Mouse (Mus musculus) midbrain, postnatal 0 days (tissue): ENCODE results near the gene Syngr1. TPM values are rescaled to one million over a fixed set of nuclear protein-coding genes. Genes with fewer than 3 reads are reported as not detected.

Experiments used
- ATAC-seq: fragments of 200-750 bp; cut with Nextera tagmentation; 2 replicates; pipeline ENCODE4 v1.8.0; 2017; ENCODE audit warnings: moderate number of reproducible peaks, mild to moderate bottlenecking, moderate TSS enrichment, moderate library complexity; ENCODE audit not compliant: low FRiP score
- DNase-seq: peaks from one replicate; pipeline ENCODE4 v3.0.0-alpha.2; 2015; ENCODE audit warnings: low spot score
- H3K27ac ChIP-seq: fragments of 300-500 bp; sonication (generic); 2 replicates; pipeline ENCODE4 v1.5.1; 2014; ENCODE audit warnings: low read depth, mild to moderate bottlenecking, low read length, mixed read lengths
- H3K27me3 ChIP-seq: fragments of 300-500 bp; sonication (generic); 2 replicates; pipeline ENCODE4 v1.6.1; 2014; ENCODE audit warnings: low read length, control low read depth, mixed read lengths; ENCODE audit not compliant: insufficient read depth
- H3K36me3 ChIP-seq: fragments of 300-500 bp; sonication (generic); 2 replicates; pipeline ENCODE4 v1.6.1; 2014; ENCODE audit warnings: low read length, control low read depth, mixed read lengths; ENCODE audit not compliant: insufficient read depth
- H3K4me1 ChIP-seq: fragments of 300-500 bp; sonication (generic); 2 replicates; pipeline ENCODE4 v1.6.1; 2014; ENCODE audit warnings: mild to moderate bottlenecking, control low read depth, antibody characterized with exemption, low read length, mixed read lengths; ENCODE audit not compliant: insufficient read depth
- H3K4me2 ChIP-seq: fragments of 300-500 bp; sonication (generic); 2 replicates; pipeline ENCODE4 v1.6.1; 2014; ENCODE audit warnings: low read depth, mild to moderate bottlenecking, low read length, mixed read lengths; ENCODE audit not compliant: poor library complexity, severe bottlenecking
- H3K4me3 ChIP-seq: fragments of 300-500 bp; sonication (generic); 2 replicates; pipeline ENCODE4 v1.5.1; 2014; ENCODE audit warnings: low read depth, mild to moderate bottlenecking, low read length, moderate library complexity
- H3K9ac ChIP-seq: fragments of 300-500 bp; sonication (generic); replicated peaks from 2 replicates; pipeline ENCODE4 v1.6.1; 2014; ENCODE audit warnings: mild to moderate bottlenecking, low read length, moderate library complexity, mixed read lengths; ENCODE audit not compliant: poor library complexity, severe bottlenecking
- H3K9me3 ChIP-seq: fragments of 300-500 bp; sonication (generic); 2 replicates; pipeline ENCODE4 v1.6.1; 2016; ENCODE audit warnings: low read length, control low read depth
- CTCF ChIP-seq: IDR thresholded peaks from 2 replicates; pipeline ENCODE4 v1.5.1; 2016; ENCODE audit warnings: antibody characterized with exemption, mild to moderate bottlenecking
- WGBS: fragments of 180-500 bp; shearing (Covaris S2); extraction: QIAGEN DNeasy Blood & Tissue Kit; methylation state at CpG from one replicate; pipeline ENCODE4 v1.1.7; 2014; 5-methylcytosine and 5-hydroxymethylcytosine counted together
- polyA plus RNA-seq: library from polyadenylated mRNA; unstranded; fragments of >200 nt; fragmentation: Nextera tagmentation; extraction: Ambion mirVana; gene quantifications from 2 replicates; pipeline ENCODE4 v1.2.1, GENCODE M21; 2015
- total RNA-seq: library from RNA; depleted of rRNA; stranded (reverse); fragments of >200 nt; gene quantifications from 2 replicates; pipeline ENCODE4 v1.2.3, GENCODE M21; 2014

The Syngr1 gene
- total and polyA plus RNA-seq, 2 experiments from 2014 or later, result 81.5 to 220 TPM

- ATAC-seq (no peak), DNase-seq (no peak)
- Histone ChIP-seq H3K27me3 (no peaks in the 10 kb centered on the region), H3K36me3 (peaks cover 58% of the 10 kb centered on the region), H3K4me1 (no peaks in the 10 kb centered on the region), H3K4me3 (no peak overlapping the region), H3K27ac (no peak overlapping the region), H3K9ac (no peak overlapping the region), H3K4me2 (no peak overlapping the region), H3K9me3 (no peaks in the 10 kb centered on the region)
- 89% methylated on average over 10 of the region's 10 CpGs for WGBS
- no peak for TF ChIP-seq CTCF
Observed at GRCm38 (mm10) chr15:80152663-80153062, 61.5 kb downstream of the Syngr1 start.

- peaks cover 63% of the 10 kb centered on the region for H3K36me3 ChIP-seq
- no peak for TF ChIP-seq CTCF
Observed at GRCm38 (mm10) chr15:80153757-80154156, 62.6 kb downstream of the Syngr1 start.

DNA sequence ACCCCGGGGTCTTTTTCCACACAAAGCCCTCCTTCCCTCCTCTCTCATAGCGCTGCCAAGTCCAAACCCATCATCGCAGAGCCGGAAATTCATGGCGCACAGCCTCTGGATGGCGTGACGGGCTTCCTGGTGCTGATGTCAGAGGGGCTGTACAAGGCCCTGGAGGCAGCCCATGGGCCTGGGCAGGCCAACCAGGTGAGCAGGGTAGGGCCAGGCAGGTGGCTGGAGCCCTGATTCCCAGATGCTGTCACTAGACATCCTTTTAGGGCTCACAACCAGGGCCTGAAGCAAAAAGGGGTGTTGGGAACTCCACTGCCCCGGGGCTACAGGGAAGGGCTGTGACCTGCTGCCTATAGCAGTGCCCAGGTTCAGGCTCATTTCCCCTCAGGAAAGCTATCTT is 64.6 kb downstream of the Syngr1 start:
- no peak for ATAC-seq
- H3K27me3 ChIP-seq, result no peaks in the 10 kb centered on the region
- H3K27ac ChIP-seq, result no peak overlapping the region
- H3K36me3 ChIP-seq, result peaks cover 72% of the 10 kb centered on the region
- H3K4me2 ChIP-seq, result no peak overlapping the region
- H3K9ac ChIP-seq, result no peak overlapping the region
- no peaks in the 10 kb centered on the region for H3K4me1 ChIP-seq
- 94% methylated on average over 8 of the region's 8 CpGs for WGBS
- TF ChIP-seq CTCF, result no peak
- no peak overlapping the region for H3K4me3 ChIP-seq
- H3K9me3 ChIP-seq, result no peaks in the 10 kb centered on the region
- DNase-seq, result no peak

More at GRCm38 (mm10) chr15:80153757-80154156, 62.6 kb downstream of the Syngr1 start:
- Histone ChIP-seq H3K4me3 (no peak overlapping the region), H3K4me1 (no peaks in the 10 kb centered on the region), H3K27ac (no peak overlapping the region), H3K9ac (no peak overlapping the region), H3K9me3 (no peaks in the 10 kb centered on the region), H3K27me3 (no peaks in the 10 kb centered on the region), H3K4me2 (no peak overlapping the region)
- no peak for DNase-seq
- ATAC-seq, result no peak
- 84% methylated on average over 11 of the region's 11 CpGs for WGBS

DNA sequence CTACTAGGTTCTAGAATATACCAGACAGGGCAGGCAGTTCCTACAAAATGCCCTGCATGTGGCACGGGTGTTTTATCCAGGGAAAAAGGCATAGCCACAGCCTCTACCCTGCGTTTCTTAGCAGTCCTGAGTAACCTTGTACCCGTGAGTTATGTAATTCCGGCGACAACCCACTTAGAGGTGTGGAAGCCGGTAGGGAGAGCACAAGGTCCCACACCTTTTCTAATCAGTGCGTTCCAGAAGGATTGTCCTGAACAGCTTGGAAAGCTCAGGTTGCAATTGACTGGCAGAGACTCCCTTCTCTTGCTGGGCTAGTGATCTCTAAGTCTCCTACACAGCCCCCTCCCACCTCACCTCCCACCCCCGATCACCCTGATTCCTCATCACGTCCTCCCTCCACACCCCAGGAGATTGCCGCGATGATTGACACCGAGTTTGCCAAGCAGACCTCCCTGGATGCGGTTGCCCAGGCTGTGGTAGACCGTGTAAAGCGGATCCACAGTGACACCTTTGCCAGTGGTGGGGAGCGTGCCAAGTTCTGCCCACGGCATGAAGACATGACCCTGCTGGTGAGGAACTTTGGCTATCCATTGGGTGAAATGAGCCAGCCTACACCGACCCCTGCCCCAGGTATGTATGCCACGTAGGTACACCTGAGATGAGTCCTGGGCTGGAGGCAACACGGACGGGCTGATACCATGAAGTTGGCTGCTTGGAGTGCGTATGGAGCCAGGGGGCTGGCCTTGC is 66.2 kb downstream of the Syngr1 start:
- no peak for TF ChIP-seq CTCF
- WGBS, result 95% methylated on average over 22 of the region's 22 CpGs
- no peaks in the 10 kb centered on the region for H3K27me3 ChIP-seq

DNA sequence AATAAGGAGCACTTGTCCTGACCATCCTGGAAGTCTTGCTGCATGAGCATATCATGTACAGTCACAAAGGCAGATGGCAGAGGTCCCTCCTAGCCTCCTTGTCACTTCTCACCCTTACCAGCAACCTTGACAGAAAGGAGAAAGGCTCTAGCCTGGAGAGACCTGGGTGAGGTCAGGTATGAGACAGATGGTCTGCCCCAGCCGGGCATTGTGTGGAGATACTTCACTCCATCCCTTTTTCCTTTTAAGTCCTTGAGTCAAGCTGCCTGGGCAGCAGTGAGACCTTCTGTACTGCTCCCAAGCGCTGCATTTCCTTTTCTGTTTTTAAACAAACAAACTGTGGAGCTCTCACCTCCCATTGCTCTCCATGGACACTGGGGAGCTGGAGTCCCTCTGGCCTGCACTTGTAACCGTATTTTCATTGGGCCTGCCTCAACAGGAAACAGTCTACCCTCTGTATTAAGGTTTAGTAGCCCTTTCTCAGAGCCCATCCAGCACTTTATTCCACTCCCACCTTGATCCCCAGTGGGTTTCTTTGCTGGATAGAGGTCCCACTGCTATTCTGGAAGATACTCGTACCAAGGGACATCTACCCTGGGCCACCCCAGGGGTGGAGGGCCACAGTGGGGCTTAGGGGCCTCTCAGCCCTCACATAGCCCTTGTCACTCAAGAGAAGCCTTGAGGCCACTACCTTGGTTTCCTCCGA is 67.0 kb downstream of the Syngr1 start:
- DNase-seq (no peak), ATAC-seq (no peak)
- H3K27me3 ChIP-seq, result no peaks in the 10 kb centered on the region
- H3K27ac ChIP-seq, result 0 out of 2 replicates have a peak overlapping the region, but pooled peaks have one; percentile 26
- peak overlapping the region; percentile 24; the same call in 1 of the 2 replicates for H3K9ac ChIP-seq
- H3K36me3 ChIP-seq, result peaks cover 77% of the 10 kb centered on the region
- H3K4me2 ChIP-seq, result no peak overlapping the region
- H3K4me3 ChIP-seq, result no peak overlapping the region
- no peaks in the 10 kb centered on the region for H3K4me1 ChIP-seq
- no peak for TF ChIP-seq CTCF
- no peaks in the 10 kb centered on the region for H3K9me3 ChIP-seq
- WGBS, result 80% methylated on average over 5 of the region's 5 CpGs

More for the DNA sequence above, 66.2 kb downstream of the Syngr1 start:
- no peak overlapping the region for H3K9ac ChIP-seq
- H3K27ac ChIP-seq, result no peak overlapping the region
- H3K36me3 ChIP-seq, result peaks cover 83% of the 10 kb centered on the region
- DNase-seq (no peak), ATAC-seq (no peak)
- no peak overlapping the region for H3K4me2 ChIP-seq
- H3K4me1 ChIP-seq, result no peaks in the 10 kb centered on the region
- no peaks in the 10 kb centered on the region for H3K9me3 ChIP-seq
- no peak overlapping the region for H3K4me3 ChIP-seq

GRCm38 (mm10) chr15:80158707-80159090 is 67.6 kb downstream of the Syngr1 start:
- Histone ChIP-seq H3K4me1 (no peaks in the 10 kb centered on the region), H3K36me3 (peaks cover 71% of the 10 kb centered on the region), H3K27me3 (no peaks in the 10 kb centered on the region), H3K9ac (peak overlapping the region; percentile 24; the same call in 1 of the 2 replicates), H3K9me3 (no peaks in the 10 kb centered on the region), H3K4me2 (no peak overlapping the region), H3K4me3 (no peak overlapping the region), H3K27ac (0 out of 2 replicates have a peak overlapping the region, but pooled peaks have one; percentile 26)
- ATAC-seq (no peak), DNase-seq (no peak)
- 70% methylated on average over 4 of the region's 4 CpGs for WGBS
- no peak for TF ChIP-seq CTCF
